Mouse (Mus musculus) cerebellum, adult 2 months (tissue): ENCODE measurements around the gene Eif4e1b. TPM values are rescaled to one million over a fixed set of nuclear protein-coding genes. Genes with fewer than 3 reads are reported as not detected.

ENCODE experiments used
- DNase-seq, 2 experiments: peaks; one replicate each; pipeline ENCODE4 v3.0.0; 2021
- H3K27ac ChIP-seq: fragments of 200-500 bp; 2 replicates; pipeline ENCODE4 v1.5.1; 2012; ENCODE audit warnings: low read length, control low read depth, inconsistent platforms; ENCODE audit not compliant: insufficient read depth
- H3K27me3 ChIP-seq: fragments of 200-500 bp; 2 replicates; pipeline ENCODE4 v1.6.1; 2012; ENCODE audit warnings: inconsistent platforms, mild to moderate bottlenecking, low read length, moderate library complexity; ENCODE audit not compliant: control insufficient read depth, insufficient read depth
- H3K4me1 ChIP-seq: fragments of 200-500 bp; 2 replicates; pipeline ENCODE4 v1.6.1; 2011; ENCODE audit warnings: low read length; ENCODE audit not compliant: control insufficient read depth, insufficient read depth
- H3K4me3 ChIP-seq: fragments of 200-500 bp; replicated peaks from 2 replicates; pipeline ENCODE3; 2011; ENCODE audit warnings: mild to moderate bottlenecking, low read depth, low read length, control low read depth; ENCODE audit not compliant: insufficient read depth
- CTCF ChIP-seq: fragments of 200-500 bp; IDR thresholded peaks from 2 replicates; pipeline ENCODE4 v1.5.1; 2011; ENCODE audit warnings: low read depth, mild to moderate bottlenecking, control low read depth, low read length, moderate library complexity, borderline replicate concordance; ENCODE audit not compliant: insufficient read depth
- POLR2A ChIP-seq: fragments of 200-500 bp; IDR thresholded peaks from 2 replicates; pipeline ENCODE4 v1.6.1; 2011; ENCODE audit warnings: low read length, control low read depth, borderline replicate concordance; ENCODE audit not compliant: insufficient read depth
- WGBS: fragments of 180-500 bp; shearing (Covaris S2); methylation state at CpG from one replicate; pipeline ENCODE4 v1.1.7; 2018; 5-methylcytosine and 5-hydroxymethylcytosine counted together
- polyA plus RNA-seq: library from polyadenylated mRNA; depleted of rRNA; stranded (reverse); fragments of >200 nt; gene quantifications from 2 replicates; pipeline ENCODE4 v1.2.3, GENCODE M21; 2012

The Eif4e1b gene
- polyA plus RNA-seq, 1 experiment = not detected

DNA sequence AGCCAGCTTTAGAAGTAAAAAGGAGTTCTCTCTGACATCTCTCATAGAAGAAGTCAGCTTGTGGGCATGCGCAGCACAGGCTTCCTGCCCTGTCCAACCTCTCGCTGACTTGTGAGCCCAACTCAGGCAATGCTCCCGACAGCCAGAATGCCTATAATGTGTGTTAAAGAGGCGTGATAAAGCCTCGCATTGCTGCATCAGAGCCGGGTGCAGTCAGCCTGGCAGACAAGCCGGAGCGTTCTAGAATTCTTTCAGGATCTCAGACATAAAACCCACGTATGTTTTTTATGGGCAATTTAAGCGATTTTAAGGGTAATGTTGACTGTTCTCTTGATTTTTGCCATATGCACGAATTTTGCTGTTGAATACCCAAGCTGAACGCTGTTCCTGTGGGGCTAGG, 24.3 kb downstream of the Eif4e1b start:
- Histone ChIP-seq H3K4me3 (no peak overlapping the region), H3K27me3 (no peaks in the 10 kb centered on the region), H3K4me1 (peaks cover 4% of the 10 kb centered on the region; the same call in 1 of the 2 replicates), H3K27ac (no peak overlapping the region)
- DNase-seq = no peak
- no peak for TF ChIP-seq CTCF
- 88% methylated on average over 12 of the region's 12 CpGs for WGBS

DNA sequence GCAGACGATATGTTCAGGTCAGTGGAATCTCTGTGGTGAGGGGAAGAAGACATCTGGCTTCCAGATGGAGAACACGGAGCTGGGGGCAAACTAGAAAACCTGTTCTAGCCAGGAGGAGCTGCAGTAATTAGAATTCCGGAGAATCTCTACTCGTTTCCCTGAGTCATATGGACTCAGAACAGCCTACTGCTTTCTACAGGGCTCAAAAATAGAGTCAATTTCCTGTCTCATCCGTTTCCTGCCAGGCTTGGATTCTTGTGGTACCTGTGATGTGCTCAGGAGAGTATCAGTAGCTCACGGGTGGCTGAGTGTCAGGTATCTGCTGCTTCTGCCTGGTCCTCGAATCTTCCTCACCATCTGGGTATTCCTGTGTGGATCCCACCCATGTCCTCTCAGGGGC, 27.7 kb downstream of the Eif4e1b start:
- 22% methylated on average over 7 of the region's 7 CpGs for WGBS
- no peak overlapping the region for H3K4me3 ChIP-seq
- DNase-seq = no peak
- no peak for TF ChIP-seq CTCF
- no peak for TF ChIP-seq POLR2A
- peaks cover 4% of the 10 kb centered on the region; the same call in 1 of the 2 replicates for H3K4me1 ChIP-seq
- no peaks in the 10 kb centered on the region for H3K27me3 ChIP-seq
- H3K27ac ChIP-seq = no peak overlapping the region

DNA sequence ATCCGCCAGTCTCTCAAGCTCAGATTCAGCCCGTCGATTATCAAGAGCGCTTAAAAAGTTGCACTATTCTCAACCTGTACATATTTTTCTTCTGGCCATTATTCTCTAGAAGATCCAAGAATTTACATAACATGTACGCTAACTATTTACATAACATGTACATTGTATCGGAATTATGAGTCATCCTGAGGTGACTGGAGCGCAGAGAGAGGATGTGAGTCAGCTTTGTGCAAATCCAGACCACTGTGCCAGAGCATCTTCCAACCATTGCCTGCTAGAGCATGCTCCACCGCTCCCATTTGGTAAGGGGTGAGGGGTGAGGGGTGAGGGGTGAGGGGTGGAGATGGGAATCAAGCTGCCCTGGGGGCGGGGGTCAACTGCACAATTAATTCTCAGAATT, 29.6 kb downstream of the Eif4e1b start:
- Histone ChIP-seq H3K4me1 (peaks cover 4% of the 10 kb centered on the region; the same call in 1 of the 2 replicates), H3K27ac (no peak overlapping the region), H3K27me3 (no peaks in the 10 kb centered on the region), H3K4me3 (no peak overlapping the region)
- TF ChIP-seq CTCF = no peak
- no peak for TF ChIP-seq POLR2A
- WGBS = 81% methylated on average over 9 of the region's 9 CpGs
- DNase-seq = peak in 1 of 2 experiments; percentile 48

DNA sequence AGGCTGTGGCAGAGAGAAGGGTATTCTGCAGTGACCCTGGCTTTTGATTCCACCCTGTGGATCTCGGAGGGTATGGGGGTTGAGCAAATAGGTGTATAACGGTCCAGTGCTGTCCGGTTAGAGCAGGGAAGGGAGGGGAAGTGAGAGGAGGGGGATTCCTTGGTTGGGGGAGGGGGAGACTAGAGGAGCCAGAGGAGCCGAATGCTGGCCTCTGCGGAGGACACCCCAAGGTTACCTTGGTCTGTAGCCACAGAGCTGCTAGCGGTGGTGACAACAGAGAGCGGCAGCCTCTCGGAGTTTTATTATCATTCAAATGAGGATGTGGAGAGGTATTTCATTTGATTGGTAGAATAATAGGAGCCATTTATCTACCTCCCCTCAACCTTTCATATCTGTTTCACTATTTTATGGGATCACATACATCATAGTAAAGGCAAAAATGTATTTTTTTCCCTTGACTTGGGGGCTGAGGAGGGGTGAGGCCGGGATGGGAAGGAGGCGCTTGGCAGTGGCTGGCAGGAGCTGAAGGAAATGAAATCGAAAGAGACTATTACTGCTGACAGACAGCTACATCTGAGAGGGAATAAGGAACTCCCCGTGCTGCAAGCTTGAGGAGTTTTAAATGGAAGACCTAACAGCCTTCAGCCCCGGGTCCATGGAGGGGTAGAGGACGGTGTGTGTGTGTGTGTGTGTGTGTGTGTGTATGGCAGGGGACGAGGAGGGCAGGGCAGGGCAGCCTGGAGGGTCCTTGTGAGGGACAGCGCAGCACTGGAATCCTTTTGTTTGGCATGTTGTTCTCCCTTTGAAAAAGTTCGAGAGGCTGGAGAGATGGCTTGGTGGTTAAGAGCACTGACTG, 34.8 kb downstream of the Eif4e1b start:
- no peak for DNase-seq
- H3K27ac ChIP-seq = no peak overlapping the region
- TF ChIP-seq POLR2A (no peak), CTCF (no peak)
- H3K4me1 ChIP-seq = peaks cover 20% of the 10 kb centered on the region
- WGBS = 63% methylated on average over 17 of the region's 17 CpGs
- H3K4me3 ChIP-seq = no peak overlapping the region
- no peaks in the 10 kb centered on the region for H3K27me3 ChIP-seq

DNA sequence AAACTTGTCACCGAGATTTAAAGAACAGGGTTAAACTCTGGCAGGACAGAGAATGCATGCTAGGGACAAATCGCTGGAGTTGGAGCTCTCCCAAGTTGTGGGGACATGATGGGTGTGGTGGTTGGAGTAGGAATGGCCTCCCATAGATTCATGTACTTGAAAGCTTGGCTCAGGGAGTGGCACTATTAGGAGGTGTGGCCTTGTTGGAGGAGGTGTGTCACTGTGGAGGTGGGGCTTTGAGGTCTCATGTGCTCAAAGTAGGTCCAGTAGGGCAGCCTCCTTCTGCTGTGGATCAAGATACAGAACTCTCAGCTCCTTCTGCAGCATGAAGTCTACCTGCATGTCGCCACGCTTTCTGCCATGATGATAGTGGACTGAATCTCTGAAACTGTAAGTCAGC, 37.3 kb downstream of the Eif4e1b start:
- WGBS = 72% methylated on average over 4 of the region's 4 CpGs
- TF ChIP-seq POLR2A (no peak), CTCF (no peak)

DNA sequence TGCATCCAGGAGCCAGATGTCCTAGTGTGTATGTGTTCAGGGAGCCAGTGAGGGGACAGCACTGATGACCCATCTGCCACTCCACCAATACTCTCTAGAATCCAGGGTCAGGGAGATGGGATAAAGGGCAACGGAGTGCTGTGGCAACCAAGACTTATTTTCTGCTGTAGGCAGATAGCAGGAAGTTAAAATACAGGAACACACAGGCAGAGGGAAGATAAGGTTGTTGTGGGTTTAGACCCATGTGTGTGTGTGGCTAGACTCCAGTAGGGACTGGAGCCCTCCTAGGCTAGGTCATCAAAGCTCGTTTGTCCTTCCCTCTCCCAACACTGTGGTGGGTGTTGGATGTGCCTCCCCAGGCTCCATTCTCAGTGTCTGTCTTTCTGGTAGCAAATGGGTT, 38.1 kb downstream of the Eif4e1b start:
- TF ChIP-seq POLR2A (no peak), CTCF (no peak)
- Histone ChIP-seq H3K27ac (no peak overlapping the region), H3K4me1 (peaks cover 35% of the 10 kb centered on the region), H3K27me3 (no peaks in the 10 kb centered on the region), H3K4me3 (no peak overlapping the region)
- WGBS = 75% methylated on average over 2 of the region's 2 CpGs
- DNase-seq = no peak

More for the DNA sequence above, 37.3 kb downstream of the Eif4e1b start:
- H3K27ac ChIP-seq = no peak overlapping the region
- H3K4me1 ChIP-seq = peaks cover 35% of the 10 kb centered on the region
- no peak for DNase-seq
- H3K4me3 ChIP-seq = no peak overlapping the region
- no peaks in the 10 kb centered on the region for H3K27me3 ChIP-seq

DNA sequence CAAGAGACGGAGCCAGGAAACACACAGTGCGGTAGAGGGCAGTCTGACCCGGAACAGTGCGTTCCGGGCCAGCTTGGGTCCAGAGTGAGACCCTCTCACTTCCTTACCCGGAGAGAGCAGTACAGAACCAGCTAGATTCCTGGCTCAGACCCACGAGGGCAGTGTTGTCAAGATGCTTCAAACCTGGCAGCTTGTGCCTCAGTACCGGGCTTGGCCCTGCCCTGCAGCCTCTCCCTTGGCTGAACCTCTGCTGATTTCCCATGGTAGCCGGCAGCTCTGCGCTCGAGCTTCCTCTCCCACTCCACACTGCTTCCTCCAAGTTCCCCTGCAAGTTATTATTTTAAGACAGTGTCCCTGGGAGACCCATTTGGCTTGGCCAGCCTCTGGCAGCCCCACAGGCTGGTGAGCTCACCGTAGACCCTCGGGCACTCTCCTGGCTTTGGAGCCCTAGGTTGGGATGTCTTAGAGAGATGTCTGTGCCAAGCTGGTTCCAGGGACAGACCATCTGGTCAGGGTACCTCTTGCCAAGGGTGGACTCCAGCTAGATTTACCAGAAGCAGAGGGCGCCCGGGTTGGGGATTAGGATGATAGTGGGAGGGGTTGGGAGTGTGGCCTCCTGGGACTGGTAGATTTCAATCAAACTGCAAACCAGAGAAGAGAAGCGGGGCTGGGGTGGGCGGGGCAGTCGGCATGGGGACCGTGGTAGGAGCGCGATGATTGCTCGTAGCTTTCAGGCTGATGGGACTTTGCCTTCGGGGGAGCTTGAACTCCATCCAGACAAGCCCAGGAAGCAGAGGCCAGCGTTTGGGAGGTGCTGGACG, 40.5 kb downstream of the Eif4e1b start:
- peak; percentile 51; the same call in 1 of the 2 replicates for TF ChIP-seq CTCF
- TF ChIP-seq POLR2A = no peak
- WGBS = 2% methylated on average over 25 of the region's 25 CpGs
- H3K27me3 ChIP-seq = no peaks in the 10 kb centered on the region; the same call in 1 of the 2 replicates
- H3K4me3 ChIP-seq = peak overlapping the region; percentile 42
- H3K4me1 ChIP-seq = peaks cover 35% of the 10 kb centered on the region
- DNase-seq = peak; percentile 94 to 95
- H3K27ac ChIP-seq = peak overlapping the region; percentile 67
